Mouse (Mus musculus) kidney, embryonic 15.5 days (tissue): ENCODE results near the gene Dhx40. TPM values are rescaled to one million over a fixed set of nuclear protein-coding genes. Genes with fewer than 3 reads are reported as not detected.
"Not testable (repeated sequence)": the region's sequence is repeated elsewhere in the genome, so short reads cannot be mapped to it uniquely, and the experiment has no call there.

Experiments used
- ATAC-seq: fragments of 200-750 bp; cut with Nextera tagmentation; replicated peaks from 2 replicates; pipeline ENCODE4 v1.8.0; 2017; ENCODE audit warnings: moderate TSS enrichment; ENCODE audit not compliant: low FRiP score
- H3K27ac ChIP-seq: fragments of 300-500 bp; sonication (generic); 2 replicates; pipeline ENCODE4 v1.5.1; 2015; ENCODE audit warnings: mild to moderate bottlenecking, inconsistent platforms
- H3K27me3 ChIP-seq: fragments of 300-500 bp; sonication (generic); 2 replicates; pipeline ENCODE4 v1.6.1; 2015; ENCODE audit warnings: inconsistent platforms
- H3K36me3 ChIP-seq: fragments of 300-500 bp; sonication (generic); 2 replicates; pipeline ENCODE4 v1.6.1; 2015; ENCODE audit warnings: inconsistent platforms
- H3K4me1 ChIP-seq: fragments of 300-500 bp; sonication (generic); 2 replicates; pipeline ENCODE4 v1.6.1; 2015; ENCODE audit warnings: inconsistent platforms
- H3K4me2 ChIP-seq: fragments of 300-500 bp; sonication (generic); 2 replicates; pipeline ENCODE4 v1.6.1; 2015; ENCODE audit warnings: moderate library complexity, mild to moderate bottlenecking, inconsistent platforms
- H3K4me3 ChIP-seq: fragments of 300-500 bp; sonication (generic); replicated peaks from 2 replicates; pipeline ENCODE4 v1.5.1; 2015; ENCODE audit warnings: mild to moderate bottlenecking, inconsistent platforms
- H3K9ac ChIP-seq: fragments of 300-500 bp; sonication (generic); 2 replicates; pipeline ENCODE4 v1.6.1; 2015; ENCODE audit warnings: mild to moderate bottlenecking, inconsistent platforms
- H3K9me3 ChIP-seq: fragments of 300-500 bp; sonication (generic); replicated peaks from 2 replicates; pipeline ENCODE4 v1.6.1; 2016; ENCODE audit warnings: inconsistent platforms
- WGBS: fragments of 180-500 bp; shearing (Covaris S2); methylation state at CpG from one replicate; pipeline ENCODE4 v1.1.7; 2015; ENCODE audit warnings: mixed read lengths; 5-methylcytosine and 5-hydroxymethylcytosine counted together
- polyA plus RNA-seq: library from polyadenylated mRNA; unstranded; fragments of >200 nt; fragmentation: Nextera tagmentation; extraction: Ambion mirVana; gene quantifications from 2 replicates; pipeline ENCODE4 v1.2.1, GENCODE M21; 2015

The Dhx40 gene
- polyA plus RNA-seq, 1 experiment from 2014 or later = 33.4 TPM

- not testable (repeated sequence) for H3K27ac ChIP-seq, H3K9ac ChIP-seq, H3K4me2 ChIP-seq, H3K4me1 ChIP-seq, H3K27me3 ChIP-seq, H3K4me3 ChIP-seq, H3K36me3 ChIP-seq, H3K9me3 ChIP-seq, ATAC-seq
- WGBS = 57% methylated on average over 5 of the region's 11 CpGs
Measured at GRCm38 (mm10) chr11:86813256-86813655, 5.7 kb upstream of the Dhx40 start.

GRCm38 (mm10) chr11:86811326-86811630, 3.7 kb upstream of the Dhx40 start:
- no peak overlapping the region for H3K9ac ChIP-seq
- 84% methylated on average over 1 of the region's 1 CpGs for WGBS
- no peak overlapping the region for H3K27ac ChIP-seq
- H3K4me3 ChIP-seq = no peak overlapping the region
- no peaks in the 10 kb centered on the region for H3K9me3 ChIP-seq
- H3K4me2 ChIP-seq = no peak overlapping the region
- H3K27me3 ChIP-seq = no peaks in the 10 kb centered on the region
- peaks cover 1% of the 10 kb centered on the region; the same call in 1 of the 2 replicates for H3K36me3 ChIP-seq
- H3K4me1 ChIP-seq = peaks cover 11% of the 10 kb centered on the region
- ATAC-seq = no peak

- 77% methylated on average over 2 of the region's 2 CpGs for WGBS
Measured at GRCm38 (mm10) chr11:86810572-86811325, 3.2 kb upstream of the Dhx40 start.

GRCm38 (mm10) chr11:86809828-86810227, 2.3 kb upstream of the Dhx40 start:
- Histone ChIP-seq H3K4me2 (no peak overlapping the region), H3K36me3 (peaks cover 16% of the 10 kb centered on the region), H3K27me3 (no peaks in the 10 kb centered on the region), H3K4me1 (peaks cover 11% of the 10 kb centered on the region), H3K9me3 (no peaks in the 10 kb centered on the region), H3K4me3 (no peak overlapping the region), H3K9ac (no peak overlapping the region), H3K27ac (no peak overlapping the region)
- WGBS = 68% methylated on average over 4 of the region's 4 CpGs
- no peak for ATAC-seq

More at GRCm38 (mm10) chr11:86810572-86811325, 3.2 kb upstream of the Dhx40 start:
- Histone ChIP-seq H3K4me1 (peaks cover 11% of the 10 kb centered on the region), H3K9me3 (no peaks in the 10 kb centered on the region), H3K27ac (no peak overlapping the region), H3K9ac (no peak overlapping the region), H3K36me3 (peaks cover 7% of the 10 kb centered on the region), H3K4me2 (no peak overlapping the region), H3K4me3 (no peak overlapping the region), H3K27me3 (no peaks in the 10 kb centered on the region)
- no peak for ATAC-seq

- peak overlapping the region; percentile 77 for H3K4me2 ChIP-seq
- H3K9me3 ChIP-seq = no peaks in the 10 kb centered on the region
- peak overlapping the region; percentile 73 for H3K9ac ChIP-seq
- no peaks in the 10 kb centered on the region for H3K27me3 ChIP-seq
- peak; percentile 75 for ATAC-seq
- H3K4me1 ChIP-seq = peaks cover 11% of the 10 kb centered on the region
- H3K4me3 ChIP-seq = peak overlapping the region; percentile 97
- under 1% methylated on average over 25 of the region's 25 CpGs for WGBS
- peak overlapping the region; percentile 84 for H3K27ac ChIP-seq
- H3K36me3 ChIP-seq = peaks cover 41% of the 10 kb centered on the region
Measured at GRCm38 (mm10) chr11:86807001-86807477, 507 bp downstream of the Dhx40 start.

- Histone ChIP-seq H3K9ac (no peak overlapping the region), H3K36me3 (peaks cover 78% of the 10 kb centered on the region), H3K4me1 (no peaks in the 10 kb centered on the region), H3K27ac (no peak overlapping the region), H3K9me3 (no peaks in the 10 kb centered on the region), H3K27me3 (no peaks in the 10 kb centered on the region), H3K4me3 (no peak overlapping the region), H3K4me2 (no peak overlapping the region)
- 80% methylated on average over 1 of the region's 1 CpGs for WGBS
- ATAC-seq = no peak
Measured at GRCm38 (mm10) chr11:86794161-86794560, 13.4 kb downstream of the Dhx40 start.

GRCm38 (mm10) chr11:86787436-86787835, 20.1 kb downstream of the Dhx40 start:
- H3K27me3 ChIP-seq, H3K9ac ChIP-seq, H3K27ac ChIP-seq, ATAC-seq, H3K4me3 ChIP-seq, H3K9me3 ChIP-seq, H3K4me2 ChIP-seq, H3K4me1 ChIP-seq: not testable (repeated sequence)
- 95% methylated on average over 5 of the region's 5 CpGs for WGBS
- H3K36me3 ChIP-seq = peaks cover 76% of the 10 kb centered on the region

GRCm38 (mm10) chr11:86785767-86786166, 21.8 kb downstream of the Dhx40 start:
- Histone ChIP-seq H3K4me2 (no peak overlapping the region), H3K4me3 (no peak overlapping the region), H3K27ac (no peak overlapping the region), H3K27me3 (no peaks in the 10 kb centered on the region), H3K36me3 (peaks cover 79% of the 10 kb centered on the region), H3K9me3 (no peaks in the 10 kb centered on the region), H3K4me1 (no peaks in the 10 kb centered on the region), H3K9ac (no peak overlapping the region)
- WGBS = 92% methylated on average over 2 of the region's 2 CpGs
- ATAC-seq = no peak

- H3K9ac ChIP-seq = no peak overlapping the region
- no peak for ATAC-seq
- H3K4me2 ChIP-seq = no peak overlapping the region
- no peaks in the 10 kb centered on the region for H3K27me3 ChIP-seq
- no peaks in the 10 kb centered on the region for H3K9me3 ChIP-seq
- H3K36me3 ChIP-seq = peaks cover 54% of the 10 kb centered on the region
- no peak overlapping the region for H3K4me3 ChIP-seq
- WGBS = 83% methylated on average over 4 of the region's 4 CpGs
- H3K27ac ChIP-seq = no peak overlapping the region
- H3K4me1 ChIP-seq = no peaks in the 10 kb centered on the region
Measured at GRCm38 (mm10) chr11:86769884-86770283, 37.7 kb downstream of the Dhx40 start.

GRCm38 (mm10) chr11:86764501-86764900, 43.0 kb downstream of the Dhx40 start:
- Histone ChIP-seq H3K27me3 (no peaks in the 10 kb centered on the region), H3K9ac (no peak overlapping the region), H3K4me2 (no peak overlapping the region), H3K9me3 (no peaks in the 10 kb centered on the region), H3K4me3 (no peak overlapping the region), H3K4me1 (no peaks in the 10 kb centered on the region), H3K27ac (no peak overlapping the region), H3K36me3 (peaks cover 10% of the 10 kb centered on the region)
- 89% methylated on average over 2 of the region's 2 CpGs for WGBS
- no peak for ATAC-seq

- H3K4me1 ChIP-seq, H3K36me3 ChIP-seq, H3K27ac ChIP-seq, H3K4me3 ChIP-seq, ATAC-seq, H3K27me3 ChIP-seq, H3K9ac ChIP-seq, H3K9me3 ChIP-seq, H3K4me2 ChIP-seq: not testable (repeated sequence)
- WGBS = 95% methylated on average over 11 of the region's 11 CpGs
Measured at GRCm38 (mm10) chr11:86763127-86763526, 44.4 kb downstream of the Dhx40 start.

GRCm38 (mm10) chr11:86760357-86760756, 47.2 kb downstream of the Dhx40 start:
- Histone ChIP-seq H3K4me1 (peaks cover 14% of the 10 kb centered on the region), H3K27ac (no peak overlapping the region), H3K9ac (no peak overlapping the region), H3K27me3 (no peaks in the 10 kb centered on the region), H3K4me3 (no peak overlapping the region), H3K36me3 (no peaks in the 10 kb centered on the region), H3K9me3 (no peaks in the 10 kb centered on the region), H3K4me2 (no peak overlapping the region)
- no peak for ATAC-seq

- 93% methylated on average over 2 of the region's 2 CpGs for WGBS
- Histone ChIP-seq H3K27ac (no peak overlapping the region), H3K36me3 (no peaks in the 10 kb centered on the region), H3K27me3 (no peaks in the 10 kb centered on the region), H3K4me1 (peaks cover 16% of the 10 kb centered on the region), H3K4me2 (no peak overlapping the region), H3K9me3 (no peaks in the 10 kb centered on the region), H3K9ac (no peak overlapping the region), H3K4me3 (no peak overlapping the region)
- ATAC-seq = no peak
Measured at GRCm38 (mm10) chr11:86759886-86760285, 47.7 kb downstream of the Dhx40 start.
